Comparison of ENCODE assay signal across 15 mouse cellular contexts in genomic region chr2:173469756-173470155, GRCm38 (mm10). TPM values are rescaled to one million over a fixed set of nuclear protein-coding genes. Genes with fewer than 3 reads are reported as not detected.
DNase-seq lines count a peak whose midpoint lies in the region.
"Had no signal": no experiment of that assay in that cellular context is flagged by ENCODE, and none has a peak within 500 bp of the region (broad histone marks: within the 10 kb centered on the region; RNA-seq: fewer than 3 reads in every experiment).

No protein-coding gene starts in this region.

- no peaks in the 10 kb centered on the region for H3K4me1 ChIP-seq in limb, embryonic 10.5 days
- H3K4me1 ChIP-seq: liver, embryonic 13.5 days; midbrain, embryonic 15.5 days had no signal

- DNase-seq in 416B (ENCODE audit: low read depth) = peak; percentile 8
- peak; percentile 88 for DNase-seq in CD4-positive helper T cell, adult 2 months (ENCODE audit: low read depth, low spot score)
- DNase-seq in limb, embryonic 10.5 days (ENCODE audit: low spot score) = peak; percentile 22
- DNase-seq in spleen, postnatal 14 days (ENCODE audit: low spot score in 2 of 2) = peak; percentile 41 to 52
- no peak for DNase-seq in layer of hippocampus, adult 18-20 months (ENCODE audit: low spot score in 2 of 2)
- DNase-seq in left cerebral cortex, adult 9 months (ENCODE audit: low spot score in 2 of 2) = no peak
- DNase-seq in right cerebral cortex, postnatal 36 days (ENCODE audit: low spot score in 2 of 2) = no peak
- no peak for DNase-seq in frontal cortex, postnatal 14 days (ENCODE audit: low spot score in 2 of 2)
- DNase-seq: cerebellum, postnatal 14 days; liver, embryonic 13.5 days had no signal

- WGBS in limb, embryonic 10.5 days = 74% methylated on average over 7 of the region's 7 CpGs

- H3K27ac ChIP-seq in limb, embryonic 10.5 days = no peak overlapping the region
- H3K27ac ChIP-seq: liver, embryonic 13.5 days; midbrain, embryonic 15.5 days had no signal

- H3K36me3 ChIP-seq in limb, embryonic 10.5 days = no peaks in the 10 kb centered on the region
- H3K36me3 ChIP-seq: liver, embryonic 13.5 days; midbrain, embryonic 15.5 days had no signal

- no peaks in the 10 kb centered on the region for H3K27me3 ChIP-seq in limb, embryonic 10.5 days (ENCODE audit: low read depth, poor library complexity, severe bottlenecking)
- H3K27me3 ChIP-seq: midbrain, embryonic 15.5 days had no signal

- H3K4me3 ChIP-seq in limb, embryonic 10.5 days = no peak overlapping the region
- H3K4me3 ChIP-seq: liver, embryonic 13.5 days; midbrain, embryonic 15.5 days had no signal

- H3K9me3 ChIP-seq in limb, embryonic 10.5 days (replicated peaks) = no peaks in the 10 kb centered on the region
- H3K9me3 ChIP-seq: liver, embryonic 13.5 days; midbrain, embryonic 15.5 days had no signal

RNA-seq across cellular contexts. Expression of gene 1700021F07Rik, which starts 52.6 kb away (rescaled TPM):
- polyA plus RNA-seq in limb, embryonic 10.5 days (2016; fragmentation: Nextera tagmentation; extraction: Ambion mirVana) = not detected in 2 replicates
- not detected for total RNA-seq in layer of hippocampus, adult 18-20 months (2021)
- total RNA-seq: layer of hippocampus, postnatal 25 days had no signal
- polyA plus RNA-seq: heart, embryonic 14.5 days; intestine, postnatal 0 days; liver, embryonic 13.5 days; midbrain, embryonic 15.5 days; stomach, embryonic 14.5 days had no signal

Comparison
In these comparisons a context has a peak if more than half of its experiments do, and no peak if none do; other contexts are left out.
1. DNase-seq: peak in 416B (single experiment), CD4-positive helper T cell, adult 2 months (single experiment), limb, embryonic 10.5 days (single experiment) and spleen, postnatal 14 days (2 of 2); none in layer of hippocampus, adult 18-20 months (0 of 2), left cerebral cortex, adult 9 months (0 of 2), right cerebral cortex, postnatal 36 days (0 of 2) and frontal cortex, postnatal 14 days (0 of 2).